Mouse (Mus musculus) right cerebral cortex, adult 18-20 months (tissue): Measurements from ENCODE around the gene Ablim1.
A peak's percentile ranks its signal among the peaks of the same experiment; 100 is the strongest.

ENCODE experiments used
- DNase-seq: peaks from one replicate; pipeline ENCODE4 v3.0.0; 2022; ENCODE audit warnings: mixed read lengths

The Ablim1 gene

DNA sequence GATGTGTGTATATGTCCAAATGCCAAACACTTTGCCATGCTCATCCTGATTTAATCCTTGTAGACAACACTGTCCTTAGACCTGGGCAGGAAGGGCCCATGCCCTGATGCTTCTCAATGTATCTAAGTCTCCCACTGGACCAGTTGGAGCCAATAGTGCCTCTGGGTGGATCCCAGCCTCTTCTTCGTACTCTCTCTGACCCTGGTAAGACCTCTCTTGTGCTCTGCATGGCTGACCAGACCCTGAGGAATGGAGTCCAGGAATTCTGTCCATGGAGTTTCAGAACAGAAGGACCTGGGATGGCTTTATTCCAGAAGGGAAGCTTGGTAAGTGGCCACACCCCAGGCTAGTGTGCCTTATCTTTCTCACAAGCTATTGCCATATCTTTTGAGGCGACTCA, 102.3 kb downstream of the Ablim1 start:
- DNase-seq = no peak

GRCm38 (mm10) chr19:57211444-57212111, 103.1 kb downstream of the Ablim1 start:
- DNase-seq = peak; percentile 71

- DNase-seq = no peak
These were observed 103.8 kb downstream of the Ablim1 start for GRCm38 (mm10) chr19:57210924-57211323.

DNA sequence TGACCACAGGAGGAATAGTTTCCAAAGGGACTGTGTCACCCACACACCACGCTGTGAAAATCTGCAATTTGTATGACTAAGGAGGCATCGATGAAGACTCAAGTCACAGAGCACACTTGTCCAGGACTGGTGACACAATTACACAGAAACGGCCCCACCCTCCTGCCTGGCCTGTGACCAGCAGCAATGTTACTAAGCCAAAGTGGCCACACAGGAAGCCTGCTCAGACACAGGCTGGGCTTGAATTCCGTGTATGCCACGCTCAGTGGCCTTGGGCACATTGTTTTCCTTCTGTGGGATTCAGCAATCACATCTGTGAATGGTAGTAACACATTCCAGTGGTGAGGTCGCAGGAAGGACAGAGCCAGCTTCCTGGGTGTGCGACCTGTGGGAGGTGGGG, 110.6 kb downstream of the Ablim1 start:
- DNase-seq = no peak

DNA sequence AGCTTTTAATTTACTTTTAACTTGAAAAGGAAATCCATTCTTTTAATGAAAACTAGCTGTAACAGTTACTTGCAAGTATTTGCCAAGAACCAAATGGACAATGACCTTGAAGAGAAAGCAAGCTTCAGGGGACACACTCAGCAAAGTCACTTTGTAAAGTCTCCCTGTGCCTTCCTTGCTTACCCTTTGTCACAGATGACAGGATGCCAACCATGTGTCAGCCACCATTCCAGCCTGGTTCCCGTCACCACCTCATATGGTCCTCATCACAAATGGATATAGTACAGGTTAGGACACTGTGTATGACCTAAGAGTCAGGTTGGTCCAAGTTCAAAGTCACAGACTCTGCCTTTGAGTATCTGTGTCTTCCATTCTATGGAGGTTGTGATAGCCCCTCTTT, 112.2 kb downstream of the Ablim1 start:
- no peak for DNase-seq

GRCm38 (mm10) chr19:57201090-57201483, 113.6 kb downstream of the Ablim1 start:
- no peak for DNase-seq

DNA sequence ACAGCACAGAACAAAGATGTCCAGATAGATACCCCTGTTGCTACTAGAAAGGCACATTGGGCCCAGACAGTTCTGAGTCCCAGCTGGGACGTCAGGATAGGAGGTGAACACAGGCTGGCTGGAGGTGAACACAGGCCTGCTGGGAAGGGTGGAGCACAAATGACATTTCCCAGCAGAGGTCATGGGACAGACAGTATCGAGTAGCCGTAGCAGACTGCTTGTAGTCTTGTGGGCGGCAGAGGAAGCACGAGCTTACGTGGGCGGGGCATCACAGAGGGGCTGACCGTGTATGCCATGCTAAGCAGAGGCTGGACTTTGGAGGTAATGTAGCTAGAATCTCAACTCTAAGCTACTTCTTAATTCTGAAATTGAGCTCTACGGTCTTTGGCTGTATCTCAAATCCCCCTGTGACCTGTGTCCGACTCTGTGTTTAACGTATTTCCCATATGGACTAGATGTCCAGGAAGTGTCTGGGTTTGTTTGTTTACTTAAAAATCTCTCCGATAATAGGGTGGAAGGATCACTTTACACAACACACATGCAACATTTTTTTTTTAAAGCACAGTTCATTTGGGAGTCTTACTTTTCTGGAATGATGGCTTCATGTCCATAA, 114.1 kb downstream of the Ablim1 start:
- DNase-seq = no peak

DNA sequence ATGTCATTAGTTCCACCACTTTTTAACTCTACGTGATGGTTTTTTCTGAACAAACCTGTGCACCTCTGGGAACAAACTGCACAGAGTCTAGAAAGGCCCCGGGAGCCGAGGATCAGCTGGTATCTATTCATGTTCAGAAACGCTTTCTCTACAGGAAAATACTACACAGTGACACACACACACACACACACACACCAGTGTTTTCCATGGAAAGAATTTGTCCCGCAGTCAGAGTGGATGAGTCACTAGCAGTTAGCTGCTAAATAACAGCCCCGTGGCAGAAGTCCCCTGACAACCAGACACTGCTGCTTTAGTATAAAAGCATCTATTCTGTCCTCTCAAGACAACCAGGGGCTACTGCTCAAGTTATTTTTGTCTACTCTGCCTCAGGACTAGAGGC, 115.4 kb downstream of the Ablim1 start:
- DNase-seq = peak; percentile 32

- DNase-seq = peak; percentile 70
These were observed 116.2 kb downstream of the Ablim1 start for GRCm38 (mm10) chr19:57198531-57198930.

- DNase-seq = peak; percentile 37
These were observed 116.7 kb downstream of the Ablim1 start for GRCm38 (mm10) chr19:57198029-57198428.

GRCm38 (mm10) chr19:57197043-57197817, 117.5 kb downstream of the Ablim1 start:
- DNase-seq = peak; percentile 48

- DNase-seq = no peak
These were observed 118.1 kb downstream of the Ablim1 start for GRCm38 (mm10) chr19:57196616-57197015.

GRCm38 (mm10) chr19:57195169-57195930, 119.4 kb downstream of the Ablim1 start:
- DNase-seq = no peak

DNA sequence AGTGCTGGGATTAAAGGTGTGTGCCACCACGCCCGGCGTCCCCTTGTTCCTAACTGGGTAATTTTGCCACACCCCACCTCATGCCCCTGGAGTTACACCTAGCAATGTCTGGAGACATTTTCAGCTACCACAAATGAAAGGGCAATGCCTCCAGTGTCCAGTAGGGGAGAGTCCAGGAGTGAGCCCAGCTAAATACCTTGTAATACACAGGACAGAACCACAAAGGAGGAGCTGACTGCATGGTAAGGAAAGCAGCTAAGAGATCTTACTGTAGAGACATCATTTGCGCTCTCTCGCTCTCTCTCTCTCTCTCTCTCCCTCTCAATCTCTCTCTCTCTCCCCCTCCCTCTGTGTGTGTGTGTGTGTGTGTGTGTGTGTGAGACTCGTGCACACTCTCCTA, 120.8 kb downstream of the Ablim1 start:
- no peak for DNase-seq

- DNase-seq = peak; percentile 19
These were observed 121.3 kb downstream of the Ablim1 start for GRCm38 (mm10) chr19:57193382-57193781.

DNA sequence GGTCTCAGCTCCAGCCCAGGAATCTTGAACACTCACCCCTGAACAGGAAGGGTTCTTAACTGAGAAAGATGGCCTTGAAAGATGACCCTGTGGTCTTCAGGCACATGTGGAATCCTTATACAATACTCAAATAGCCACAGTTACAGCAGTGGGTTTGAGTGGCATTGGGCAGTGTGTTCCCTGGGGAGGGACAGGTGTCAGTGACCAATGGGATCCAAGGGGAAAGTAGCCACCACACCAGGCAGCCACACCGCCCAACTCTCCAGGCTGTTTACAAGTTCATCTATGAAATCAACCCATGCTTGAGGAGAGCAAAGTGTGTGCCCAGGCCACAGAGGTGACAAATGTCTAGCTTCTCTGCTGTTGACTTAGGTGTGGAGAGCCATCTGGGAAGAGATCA, 123.6 kb downstream of the Ablim1 start:
- no peak for DNase-seq

DNA sequence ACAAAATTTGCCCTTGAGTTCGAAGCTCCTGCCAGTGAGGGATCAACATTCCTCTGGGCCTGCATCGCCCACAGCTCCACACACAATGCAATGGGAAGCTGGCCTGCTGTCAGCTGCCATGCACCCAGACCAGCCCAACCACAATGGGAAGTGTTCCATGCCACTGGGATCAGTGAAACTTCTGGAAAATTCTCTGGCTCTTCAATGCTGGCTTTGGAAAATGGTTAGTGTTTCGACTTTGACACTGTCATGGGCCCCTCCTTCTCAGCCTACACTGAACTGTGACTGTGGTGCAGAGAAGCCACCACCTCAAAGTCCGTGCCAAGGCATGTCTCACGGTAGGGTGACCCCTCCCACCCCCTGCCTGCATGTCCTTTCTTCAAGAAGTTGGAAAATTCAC, 125.3 kb downstream of the Ablim1 start:
- no peak for DNase-seq

- DNase-seq = no peak
These were observed 126.2 kb downstream of the Ablim1 start for GRCm38 (mm10) chr19:57188553-57188952.

GRCm38 (mm10) chr19:57185021-57185420, 129.7 kb downstream of the Ablim1 start:
- DNase-seq = no peak

DNA sequence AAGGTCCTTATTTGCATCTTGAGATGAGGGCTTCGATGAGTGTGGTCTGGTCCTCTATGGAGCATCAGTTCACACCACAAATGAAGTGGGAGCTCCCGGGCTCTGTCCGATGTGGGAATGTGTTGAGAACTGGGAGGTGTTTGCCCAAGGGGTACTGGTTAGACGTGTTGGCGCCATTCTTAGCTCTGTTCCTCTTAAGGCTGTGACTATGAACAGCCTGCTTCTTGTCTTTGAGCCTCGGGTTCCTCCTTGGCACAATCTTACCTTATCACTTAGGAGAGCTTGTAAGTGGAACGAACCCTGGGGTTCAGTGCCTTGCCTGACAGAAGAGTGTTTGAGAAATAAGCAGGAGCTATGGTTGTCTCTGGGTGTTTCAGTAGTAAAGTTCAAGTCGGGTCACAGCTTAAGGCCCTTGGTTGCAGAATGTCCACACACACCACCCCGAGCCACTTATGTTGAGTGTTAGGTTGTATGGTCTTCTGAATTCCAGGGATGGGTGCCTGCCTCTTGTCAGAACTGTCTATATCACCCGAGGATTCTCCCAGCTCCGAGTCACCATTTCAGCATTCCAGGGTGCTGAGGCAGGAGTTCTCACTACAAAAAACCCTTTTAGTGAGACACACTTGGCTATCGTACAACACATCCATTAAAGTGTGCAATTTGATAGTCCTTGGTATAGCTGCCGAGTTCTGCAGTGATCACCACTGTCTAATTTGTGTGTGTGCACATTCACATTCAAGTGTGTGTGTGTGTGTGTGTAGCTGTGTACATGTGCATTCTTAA, 131.6 kb downstream of the Ablim1 start:
- no peak for DNase-seq

GRCm38 (mm10) chr19:57181852-57182528, 132.7 kb downstream of the Ablim1 start:
- DNase-seq = no peak

- DNase-seq = no peak
These were observed 133.4 kb downstream of the Ablim1 start for GRCm38 (mm10) chr19:57181317-57181716.
